Mouse (Mus musculus): ENCODE measurements around the gene Myo1e. TPM values are rescaled to one million over a fixed set of nuclear protein-coding genes. Genes with fewer than 3 reads are reported as not detected.
A peak's percentile ranks its signal among the peaks of the same experiment; 100 is the strongest.

Myo1e gene
- total and polyA plus RNA-seq, 3 experiments: 82.3 to 186 (median 98.7) TPM

DNA sequence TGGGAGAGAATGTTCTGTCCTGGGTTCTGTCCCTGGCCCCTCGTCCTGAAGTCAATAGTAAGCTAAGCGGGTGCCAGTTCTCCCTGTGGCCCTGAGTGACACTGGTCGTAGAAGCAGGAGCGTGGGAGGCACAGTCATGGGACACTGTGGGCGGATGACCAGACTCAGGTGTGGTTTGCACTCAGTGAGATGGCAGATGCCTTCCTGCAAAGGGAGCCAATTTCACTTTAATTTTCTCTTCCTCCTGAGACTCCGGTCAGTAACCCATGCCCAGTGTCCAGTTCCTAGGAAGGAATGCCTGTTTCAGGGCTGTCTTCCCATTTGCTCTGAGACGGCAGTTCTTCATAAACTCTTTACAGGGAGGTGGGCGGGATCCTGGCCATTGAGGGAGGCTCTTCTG is 36.1 kb downstream of the Myo1e start:
- peaks cover 2% of the 10 kb centered on the region for H3K9me3 ChIP-seq (replicated peaks; ENCODE audit: low read length)
- H3K4me2 ChIP-seq (ENCODE audit: insufficient read depth, low read depth, poor library complexity, severe bottlenecking): peak overlapping the region; percentile 90
- dilution Hi-C loops (cut with MboI; ENCODE audit: extremely low pct_ligation_motif_present, extremely low pct_unique_long_range_greater_than_20kb, low sequenced_read_pairs) (no loop called here), in situ Hi-C loops (cut with MboI; ENCODE audit: low pct_ligation_motif_present, low pct_unique_long_range_greater_than_20kb, low sequenced_read_pairs) (loop anchor here (5.0 kb wide), 1 partner anchor 36 kb away; the partner anchor contains the start of gene Myo1e)
- no peak for TF ChIP-seq NELFE (IDR thresholded peaks at IDR 0.05; ENCODE audit: low read depth, low read length)
- no peak for TF ChIP-seq USF1 (IDR thresholded peaks at IDR 0.05; ENCODE audit: low read depth, low read length)
- TF ChIP-seq TCF12 (IDR thresholded peaks at IDR 0.05; ENCODE audit: low read depth, low read length): no peak
- no peak for TF ChIP-seq GABPA (IDR thresholded peaks at IDR 0.05; ENCODE audit: insufficient replicate concordance, low read depth, low read length)
- no peak for TF ChIP-seq IRF4 (IDR thresholded peaks at IDR 0.05; ENCODE audit: low read depth, low read length)
- 0 out of 2 replicates have a peak, but pooled peaks have one; percentile 20 for TF ChIP-seq TBP (conservative IDR thresholded peaks at IDR 0.05; ENCODE audit: low read depth, low read length)
- TF ChIP-seq MXI1 (IDR thresholded peaks at IDR 0.05; ENCODE audit: low read depth, low read length): no peak
- no peak for TF ChIP-seq MYC (IDR thresholded peaks at IDR 0.05; ENCODE audit: low read depth, low read length)
- TF ChIP-seq JUN (IDR thresholded peaks at IDR 0.05; ENCODE audit: insufficient read depth, low read depth, low read length): no peak
- TF ChIP-seq RAD21 (IDR thresholded peaks at IDR 0.05; ENCODE audit: low read depth, low read length): no peak
- no peak for TF ChIP-seq MAFK (IDR thresholded peaks at IDR 0.05; ENCODE audit: insufficient replicate concordance, low read length)
- peak; percentile 56 for TF ChIP-seq SIN3A (IDR thresholded peaks at IDR 0.05; ENCODE audit: low read length)
- H3K4me1 ChIP-seq (ENCODE audit: control insufficient read depth in 1 of 2, insufficient read depth in 2 of 2): peaks cover 34 to 95% of the 10 kb centered on the region in 2 experiments
- H3K36me3 ChIP-seq (replicated peaks in 1 of 2; ENCODE audit: control insufficient read depth in 1 of 2, insufficient read depth in 1 of 2, low read length in 1 of 2): peaks cover 5 to 41% of the 10 kb centered on the region in 2 experiments
- no peaks in the 10 kb centered on the region for H3K27me3 ChIP-seq (replicated peaks)
- DNase-seq (ENCODE audit: extremely low read depth): no peak
- peak overlapping the region in 1 of 3 experiments; percentile 7 for H3K4me3 ChIP-seq (replicated peaks in 1 of 3; ENCODE audit: low read depth in 2 of 3, low read length in 2 of 3, poor library complexity in 1 of 3)
- H3K79me2 ChIP-seq (replicated peaks; ENCODE audit: control insufficient read depth, extremely low read depth, insufficient read depth, poor library complexity, severe bottlenecking): peaks cover 68% of the 10 kb centered on the region
- peak overlapping the region; percentile 92 for H3K9ac ChIP-seq (ENCODE audit: insufficient read depth, low read depth)
- H3K27ac ChIP-seq (ENCODE audit: insufficient read depth, low read depth): peak overlapping the region; percentile 98

DNA sequence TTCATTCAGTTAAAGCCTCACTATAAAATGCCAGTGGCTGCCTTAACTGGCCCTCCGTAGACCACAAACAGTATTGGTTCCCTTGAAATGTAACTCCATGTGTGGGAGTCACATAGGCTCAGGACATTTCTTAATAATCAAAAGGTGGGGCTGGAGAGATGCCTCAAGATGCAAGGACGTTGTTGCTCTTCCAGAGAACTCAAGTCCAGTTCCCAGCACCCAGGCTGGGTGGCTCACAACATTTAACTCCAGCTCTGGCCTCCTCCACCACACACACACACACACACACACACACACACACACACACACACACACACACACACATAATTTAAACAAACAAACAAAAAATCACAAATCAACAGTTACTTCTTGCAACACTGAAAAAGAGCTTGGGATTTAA is 36.6 kb downstream of the Myo1e start:
- Histone ChIP-seq H3K27ac (ENCODE audit: insufficient read depth, low read depth) (peak overlapping the region; percentile 98), H3K4me2 (ENCODE audit: insufficient read depth, low read depth, poor library complexity, severe bottlenecking) (peak overlapping the region; percentile 90), H3K27me3 (replicated peaks) (no peaks in the 10 kb centered on the region), H3K4me1 (ENCODE audit: control insufficient read depth in 1 of 2, insufficient read depth in 2 of 2) (peaks cover 32 to 94% of the 10 kb centered on the region in 2 experiments), H3K36me3 (replicated peaks in 1 of 2; ENCODE audit: control insufficient read depth in 1 of 2, insufficient read depth in 1 of 2, low read length in 1 of 2) (peaks cover 5 to 37% of the 10 kb centered on the region in 2 experiments), H3K4me3 (replicated peaks in 1 of 3; ENCODE audit: low read depth in 2 of 3, low read length in 2 of 3, poor library complexity in 1 of 3) (peak overlapping the region in 1 of 3 experiments; percentile 5), H3K9me3 (replicated peaks; ENCODE audit: low read length) (peaks cover 2% of the 10 kb centered on the region), H3K9ac (ENCODE audit: insufficient read depth, low read depth) (peak overlapping the region; percentile 92), H3K79me2 (replicated peaks; ENCODE audit: control insufficient read depth, extremely low read depth, insufficient read depth, poor library complexity, severe bottlenecking) (peaks cover 67% of the 10 kb centered on the region)
- no peak for DNase-seq (ENCODE audit: extremely low read depth)
- dilution Hi-C loops (cut with MboI; ENCODE audit: extremely low pct_ligation_motif_present, extremely low pct_unique_long_range_greater_than_20kb, low sequenced_read_pairs): no loop called here
- in situ Hi-C loops (cut with MboI; ENCODE audit: low pct_ligation_motif_present, low pct_unique_long_range_greater_than_20kb, low sequenced_read_pairs): loop anchor here (5.0 kb wide), 1 partner anchor 36 kb away; the partner anchor contains the start of gene Myo1e
- no peak for TF ChIP-seq IRF4 (IDR thresholded peaks at IDR 0.05; ENCODE audit: low read depth, low read length)
- no peak for TF ChIP-seq JUND (conservative IDR thresholded peaks at IDR 0.05; ENCODE audit: low read depth, low read length)
- TF ChIP-seq TBP (conservative IDR thresholded peaks at IDR 0.05; ENCODE audit: low read depth, low read length): no peak
- no peak for TF ChIP-seq PAX5 (IDR thresholded peaks at IDR 0.05; ENCODE audit: low read length)
- no peak for TF ChIP-seq SMC3 (IDR thresholded peaks at IDR 0.05; ENCODE audit: low read depth, low read length)
- TF ChIP-seq ETS1 (conservative IDR thresholded peaks at IDR 0.05; ENCODE audit: low read depth, low read length): no peak
- TF ChIP-seq USF1 (IDR thresholded peaks at IDR 0.05; ENCODE audit: low read depth, low read length): no peak
- TF ChIP-seq MAX (IDR thresholded peaks at IDR 0.05; ENCODE audit: low read length): peak; percentile 61; the same call in 1 of the 2 replicates
- 0 out of 2 replicates have a peak, but pooled peaks have one; percentile 30 for TF ChIP-seq MAZ (IDR thresholded peaks at IDR 0.05; ENCODE audit: low read depth, low read length)
- TF ChIP-seq E2F4 (IDR thresholded peaks at IDR 0.05; ENCODE audit: insufficient replicate concordance, low read depth, low read length): no peak
- 0 out of 2 replicates have a peak, but pooled peaks have one; percentile 16 for TF ChIP-seq RCOR1 (conservative IDR thresholded peaks at IDR 0.05; ENCODE audit: low read depth, low read length)
- no peak for TF ChIP-seq ZKSCAN1 (IDR thresholded peaks at IDR 0.05; ENCODE audit: borderline replicate concordance, low read depth, low read length)
- peak; percentile 93; the same call in 1 of the 2 replicates for TF ChIP-seq CHD1 (IDR thresholded peaks at IDR 0.05; ENCODE audit: low read depth, low read length)
- no peak for TF ChIP-seq CHD2 (IDR thresholded peaks at IDR 0.05; ENCODE audit: low read length)
- TF ChIP-seq EP300 (IDR thresholded peaks at IDR 0.05; ENCODE audit: low read length): no peak
- TF ChIP-seq NELFE (IDR thresholded peaks at IDR 0.05; ENCODE audit: low read depth, low read length): no peak; the same call in 1 of the 2 replicates
- TF ChIP-seq MXI1 (IDR thresholded peaks at IDR 0.05; ENCODE audit: low read depth, low read length): 0 out of 2 replicates have a peak, but pooled peaks have one; percentile 56
- TF ChIP-seq GABPA (IDR thresholded peaks at IDR 0.05; ENCODE audit: insufficient replicate concordance, low read depth, low read length): no peak
- no peak for TF ChIP-seq ZNF384 (IDR thresholded peaks at IDR 0.05; ENCODE audit: low read depth, low read length)
- no peak for TF ChIP-seq NRF1 (IDR thresholded peaks at IDR 0.05; ENCODE audit: low read depth, low read length)
- no peak; the same call in 1 of the 2 replicates for TF ChIP-seq POLR2A (IDR thresholded peaks at IDR 0.05; ENCODE audit: low read depth, low read length)
- no peak for TF ChIP-seq UBTF (IDR thresholded peaks at IDR 0.05; ENCODE audit: low read depth, low read length)
- no peak for TF ChIP-seq RAD21 (IDR thresholded peaks at IDR 0.05; ENCODE audit: low read depth, low read length)
- TF ChIP-seq BHLHE40 (IDR thresholded peaks at IDR 0.05; ENCODE audit: low read depth, low read length): no peak
- no peak for TF ChIP-seq KAT2A (IDR thresholded peaks at IDR 0.05; ENCODE audit: insufficient replicate concordance, low read length)
- no peak; the same call in 1 of the 2 replicates for TF ChIP-seq HCFC1 (IDR thresholded peaks at IDR 0.05; ENCODE audit: low read depth, low read length)
